Mouse (Mus musculus): ENCODE measurements around the gene Cpne8. TPM values are rescaled to one million over a fixed set of nuclear protein-coding genes. Genes with fewer than 3 reads are reported as not detected.
A peak's percentile ranks its signal among the peaks of the same experiment; 100 is the strongest.

The Cpne8 gene
- total RNA-seq (2021): 1 to 10 TPM; 2.3 to 3.3 TPM
- long read RNA-seq, experiment 1, partial matches to known transcripts: 0 of 3 reads
- long read RNA-seq, experiment 1, other reads (novel, unspliced or antisense): 0 of 3 reads
- long read RNA-seq, experiment 2, partial matches to known transcripts: 0 of 1 reads
- long read RNA-seq, experiment 2, other reads (novel, unspliced or antisense): 0 of 1 reads

DNA sequence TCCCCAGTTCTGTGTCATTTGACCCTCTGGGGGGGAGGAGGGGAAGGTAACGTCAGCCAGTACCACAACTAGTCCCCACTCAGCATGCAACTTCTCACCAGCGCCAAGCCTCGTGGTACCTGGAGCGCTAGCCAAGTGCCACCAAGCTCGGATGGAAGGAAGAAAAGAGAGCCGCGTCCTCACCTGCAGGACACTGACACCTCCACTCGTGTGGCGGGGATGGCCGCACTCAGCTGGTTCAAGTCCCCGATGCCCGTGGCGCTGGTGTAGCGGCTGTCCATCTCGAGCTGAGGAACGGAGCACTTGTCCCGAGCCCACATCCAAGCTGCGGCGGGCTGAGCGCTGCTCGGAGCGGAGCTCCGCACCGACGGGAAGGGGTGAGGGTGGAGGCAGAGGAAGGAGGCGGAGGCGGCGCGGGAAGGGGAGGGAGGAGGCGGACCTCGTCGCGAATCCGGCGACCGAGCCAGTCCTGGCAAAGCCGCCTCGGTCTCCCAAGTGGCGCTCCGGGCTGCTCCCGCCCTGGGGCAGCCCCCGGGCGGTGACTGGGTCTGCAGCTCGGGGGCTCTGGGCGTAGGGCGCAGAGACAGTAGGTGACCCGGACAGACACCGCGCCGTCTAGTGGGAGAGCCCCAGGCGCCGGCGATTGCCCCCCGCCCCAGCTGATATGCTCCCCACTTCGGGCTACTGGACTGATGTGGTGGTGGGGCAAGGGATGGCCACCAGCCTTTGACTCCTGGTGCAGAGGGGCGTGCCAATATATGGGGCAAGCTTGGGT lies at the start of gene Cpne8:
Gene Cpne8, minus strand, starts transcription at position 448 of the 775 bp plus-strand sequence.
- peak; percentile 62 for DNase-seq (ENCODE audit: low spot score)

DNA sequence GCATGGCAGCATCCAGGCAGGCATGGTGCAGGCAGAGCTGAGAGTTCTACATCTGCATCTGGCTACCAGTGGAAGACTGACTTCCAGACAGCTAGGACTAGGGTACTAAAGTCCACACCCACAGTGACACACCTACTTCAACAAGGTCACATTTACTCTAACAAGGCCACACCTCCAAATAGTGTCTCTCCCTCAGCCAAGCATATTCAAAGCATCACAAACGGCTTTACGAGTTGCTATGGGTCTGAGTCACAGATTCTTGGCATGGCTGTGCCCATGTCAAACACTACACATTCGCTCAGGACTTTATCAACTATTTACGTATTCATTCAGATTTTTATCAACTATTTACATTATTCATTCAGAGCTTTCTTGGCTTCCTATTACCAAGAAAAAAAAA lies 38.5 kb upstream of the Cpne8 start:
- no peak for DNase-seq (ENCODE audit: low spot score)

DNA sequence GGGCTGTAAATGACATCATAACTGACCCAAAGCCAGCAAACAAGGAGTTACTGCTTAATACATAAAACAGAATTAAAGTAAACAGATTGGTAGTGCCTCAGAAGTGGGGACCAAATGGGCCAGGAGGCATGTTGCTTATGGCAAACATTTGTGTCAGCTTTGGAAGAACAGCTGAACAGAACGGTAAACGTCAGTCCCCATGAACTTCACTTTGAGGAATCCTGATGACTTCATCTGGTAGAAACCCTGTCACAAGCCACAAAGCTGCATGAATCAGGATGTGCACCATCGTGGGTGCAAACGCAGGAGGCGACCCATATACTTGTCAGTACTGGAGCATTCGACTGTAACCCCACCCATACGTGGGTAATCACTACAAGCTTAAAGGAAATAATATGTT lies 30.1 kb upstream of the Cpne8 start:
- DNase-seq (ENCODE audit: low spot score): no peak

DNA sequence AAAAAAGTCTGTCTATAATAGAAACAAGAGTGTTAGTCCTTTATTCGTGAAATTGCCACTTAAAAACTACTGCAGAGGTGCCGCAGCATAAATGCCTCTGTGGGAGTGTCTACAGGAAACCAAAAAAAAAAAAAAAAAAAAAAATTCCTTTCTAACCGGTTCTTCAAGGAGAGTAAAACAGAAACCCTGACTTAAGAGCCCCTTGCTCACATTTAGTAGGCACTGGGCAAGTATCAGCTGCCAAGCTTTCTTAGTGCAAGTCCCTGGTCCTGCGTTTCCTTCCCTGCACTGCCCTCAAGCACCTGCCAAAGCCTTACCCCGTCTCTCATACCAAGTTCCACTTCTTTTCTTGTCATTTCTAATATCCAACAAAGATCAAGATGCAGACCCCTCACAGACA lies 25.1 kb upstream of the Cpne8 start:
- DNase-seq (ENCODE audit: low spot score): no peak

DNA sequence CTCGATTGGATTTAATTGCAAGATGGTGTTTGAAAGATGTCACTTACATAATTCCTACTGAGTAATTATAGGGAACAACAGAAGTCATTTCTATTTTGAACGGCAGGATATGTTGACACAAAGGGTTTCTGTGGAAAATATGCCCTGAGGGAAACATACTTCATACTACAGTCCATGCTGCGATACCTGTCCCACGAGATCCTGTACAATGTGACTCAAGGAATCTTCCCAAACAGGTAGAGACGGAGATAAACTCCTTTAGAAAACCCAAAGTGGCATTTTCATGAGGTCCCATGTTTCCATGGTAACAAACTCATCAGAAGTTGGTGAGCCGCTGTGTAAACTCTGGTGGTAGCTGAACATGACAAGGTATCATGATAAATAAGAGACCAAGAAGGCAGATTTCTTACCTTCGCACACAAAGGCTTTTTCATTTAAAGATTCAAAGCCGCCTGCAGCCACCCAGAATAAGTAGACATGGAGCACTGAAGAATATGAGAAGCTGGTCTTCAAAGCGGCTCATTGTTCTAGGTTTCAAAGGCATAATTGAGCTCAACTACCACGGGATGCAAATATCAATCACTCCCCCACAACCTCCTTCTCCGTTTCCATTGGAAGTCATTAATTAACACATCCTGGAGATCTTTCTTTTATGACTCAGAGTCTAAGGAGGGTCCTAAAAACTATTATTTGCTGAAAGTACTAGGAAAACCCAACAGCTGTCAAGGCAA lies 24.4 kb upstream of the Cpne8 start:
- DNase-seq (ENCODE audit: low spot score): no peak

DNA sequence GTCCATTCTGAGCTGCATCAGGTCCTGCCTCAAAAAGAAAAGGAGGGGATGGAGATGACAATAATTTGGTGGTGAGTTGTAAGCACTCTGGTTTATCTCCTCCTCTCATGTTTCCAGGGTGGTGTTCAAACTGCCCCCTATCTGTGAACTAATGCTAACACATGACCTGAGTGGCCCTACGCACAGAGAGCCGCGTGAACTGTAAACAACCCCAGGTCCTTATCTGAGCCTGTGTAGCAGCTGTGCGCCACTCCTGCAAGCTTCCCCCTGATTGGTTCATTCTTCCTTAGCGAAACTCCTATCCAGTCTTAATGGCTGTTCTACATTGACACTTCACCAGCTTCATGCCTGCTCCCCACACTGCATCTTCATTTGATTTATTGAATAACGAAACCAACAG lies 7.5 kb upstream of the Cpne8 start:
- DNase-seq (ENCODE audit: low spot score): no peak

DNA sequence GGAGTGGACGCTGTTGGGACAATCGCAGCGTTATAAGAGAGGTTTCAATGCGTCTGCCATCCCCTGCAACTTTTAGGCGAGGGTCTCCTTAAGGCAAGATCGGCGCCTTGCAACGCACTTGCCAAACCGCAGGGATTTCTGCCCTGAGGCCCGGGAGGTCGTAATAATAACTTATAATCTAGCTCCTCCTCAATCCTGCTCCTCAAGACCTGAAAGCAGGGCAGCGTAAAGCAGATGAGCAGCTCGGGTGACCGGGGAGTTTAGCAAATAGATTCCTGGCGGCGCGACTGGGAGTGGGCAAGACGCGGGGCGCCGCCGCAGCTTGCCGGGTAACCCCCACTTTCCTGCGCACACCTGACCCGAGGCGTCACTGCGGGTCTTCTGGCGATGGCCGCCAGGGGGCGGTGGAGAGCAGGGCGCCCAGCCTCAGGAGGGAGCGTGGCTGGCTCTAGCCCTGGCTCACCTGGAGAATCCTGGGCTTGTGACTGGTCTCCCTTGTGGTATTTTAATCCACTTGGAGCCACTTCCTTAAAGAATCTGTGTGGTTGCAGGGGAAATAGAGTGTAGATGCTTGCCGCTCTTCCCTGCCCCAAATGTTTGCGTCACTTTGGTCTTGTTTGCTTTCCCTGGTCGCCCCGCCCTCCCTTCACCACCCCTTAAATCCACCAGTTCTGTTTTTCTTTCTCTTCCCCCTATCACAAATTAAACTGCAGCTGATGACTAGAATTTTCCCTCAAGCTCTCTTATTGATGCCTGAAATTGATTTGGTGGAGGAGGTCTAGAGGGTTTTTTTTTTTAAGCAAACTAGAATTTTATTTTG lies 738 bp upstream of the Cpne8 start:
- DNase-seq (ENCODE audit: low spot score): peak; percentile 38

DNA sequence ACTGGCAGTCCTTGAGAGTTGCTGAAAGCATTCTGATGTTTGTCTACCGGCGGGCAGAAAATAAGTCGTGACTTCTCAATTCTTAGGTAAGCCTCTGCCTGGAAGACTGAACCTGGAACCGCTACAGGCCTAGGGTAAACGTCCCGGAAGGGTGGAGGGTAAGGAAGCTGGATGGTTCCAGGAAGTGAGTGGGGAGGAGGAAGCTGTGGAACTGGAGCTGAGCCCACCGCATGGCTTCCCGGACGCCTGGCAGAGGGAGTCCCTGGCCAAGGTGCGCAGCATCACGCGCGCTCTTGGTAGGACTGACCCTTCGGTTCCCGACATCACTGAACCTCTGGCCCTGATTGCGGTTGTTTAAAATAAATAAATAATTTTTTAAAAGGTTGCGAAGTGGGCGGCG lies 744 bp downstream of the Cpne8 start:
- peak; percentile 37 for DNase-seq (ENCODE audit: low spot score)

DNA sequence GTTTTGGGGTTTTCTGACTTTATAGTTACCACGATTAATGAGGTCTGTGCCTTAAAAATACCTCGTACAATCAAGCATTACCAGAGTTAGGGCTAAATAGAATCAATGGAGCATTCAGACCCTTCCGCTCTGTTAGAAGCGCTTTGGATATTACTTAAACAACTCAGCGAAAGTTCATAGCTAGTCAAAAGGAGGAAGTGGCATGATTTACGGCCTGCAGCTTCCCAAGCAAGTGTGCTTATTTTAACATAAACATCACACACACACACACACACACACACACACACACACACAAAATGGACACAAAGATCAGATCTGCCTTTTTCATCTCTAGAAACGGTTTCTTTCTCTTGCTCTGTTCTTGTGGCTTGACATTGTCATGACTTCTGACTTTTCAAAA lies 9.7 kb downstream of the Cpne8 start:
- DNase-seq (ENCODE audit: low spot score): no peak

DNA sequence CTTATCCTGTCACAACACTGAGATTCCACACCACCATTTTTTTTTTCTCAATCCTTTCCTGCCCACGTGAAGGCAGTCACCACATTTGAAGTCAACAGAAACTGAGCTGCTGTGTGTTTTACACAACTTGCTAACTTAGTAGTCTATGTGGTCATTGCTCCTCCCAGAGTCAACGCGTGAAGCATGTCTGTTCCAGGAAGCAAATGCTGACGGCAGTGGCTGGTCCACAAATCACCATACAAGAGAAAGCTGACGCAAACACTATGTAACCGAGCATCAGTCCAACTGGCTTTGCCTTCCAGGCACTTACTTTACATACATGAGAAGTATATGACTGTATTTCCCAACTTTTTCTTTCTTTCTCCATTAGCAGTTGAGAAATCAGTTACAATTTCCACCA lies 12.3 kb downstream of the Cpne8 start:
- no peak for DNase-seq (ENCODE audit: low spot score)

GRCm38 (mm10) chr15:90664615-90665014 lies 14.6 kb downstream of the Cpne8 start:
- no peak for DNase-seq (ENCODE audit: low spot score)

DNA sequence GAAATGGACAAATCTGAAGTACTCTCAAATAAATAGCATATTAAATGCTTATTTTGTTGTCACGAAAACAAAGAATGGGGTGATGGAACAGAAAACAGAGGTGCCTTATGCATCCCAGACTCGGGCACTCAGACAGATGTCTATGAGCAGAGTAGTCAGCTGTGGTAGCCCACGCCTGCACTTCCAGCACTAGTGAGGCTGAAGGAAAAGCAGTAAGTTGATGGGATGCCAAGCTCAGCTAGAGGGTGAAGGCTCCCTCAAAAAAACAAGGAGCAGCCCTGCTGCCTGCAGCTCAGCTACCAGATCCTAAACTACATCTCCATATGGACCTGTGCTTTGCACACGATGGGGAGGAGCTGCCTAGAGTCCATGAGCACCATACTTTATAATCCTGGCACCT lies 15.6 kb downstream of the Cpne8 start:
- no peak for DNase-seq (ENCODE audit: low spot score)

- DNase-seq (ENCODE audit: low spot score): no peak
Measured at GRCm38 (mm10) chr15:90660723-90661122, 18.5 kb downstream of the Cpne8 start.

GRCm38 (mm10) chr15:90658053-90658452 lies 21.2 kb downstream of the Cpne8 start:
- DNase-seq (ENCODE audit: low spot score): no peak

DNA sequence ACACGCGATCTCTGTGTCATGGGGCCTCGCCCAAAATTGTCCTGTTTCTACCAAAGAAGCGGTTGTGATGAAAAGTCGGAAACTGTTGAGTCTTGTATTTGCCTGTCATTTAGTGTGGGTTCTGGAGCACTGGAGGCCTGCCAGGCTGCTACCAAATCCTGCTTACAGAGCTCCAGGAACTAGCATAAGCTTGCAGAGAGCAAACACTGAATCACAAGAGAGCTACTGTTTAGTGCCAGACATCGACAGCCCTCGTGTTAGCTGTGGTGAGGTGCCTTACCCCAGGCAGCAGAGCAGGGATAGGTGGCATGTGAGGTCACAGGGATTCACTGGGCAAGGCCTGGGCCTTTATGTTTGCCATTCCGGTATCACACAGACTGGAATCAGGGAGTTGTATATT lies 22.7 kb downstream of the Cpne8 start:
- no peak for DNase-seq (ENCODE audit: low spot score)

DNA sequence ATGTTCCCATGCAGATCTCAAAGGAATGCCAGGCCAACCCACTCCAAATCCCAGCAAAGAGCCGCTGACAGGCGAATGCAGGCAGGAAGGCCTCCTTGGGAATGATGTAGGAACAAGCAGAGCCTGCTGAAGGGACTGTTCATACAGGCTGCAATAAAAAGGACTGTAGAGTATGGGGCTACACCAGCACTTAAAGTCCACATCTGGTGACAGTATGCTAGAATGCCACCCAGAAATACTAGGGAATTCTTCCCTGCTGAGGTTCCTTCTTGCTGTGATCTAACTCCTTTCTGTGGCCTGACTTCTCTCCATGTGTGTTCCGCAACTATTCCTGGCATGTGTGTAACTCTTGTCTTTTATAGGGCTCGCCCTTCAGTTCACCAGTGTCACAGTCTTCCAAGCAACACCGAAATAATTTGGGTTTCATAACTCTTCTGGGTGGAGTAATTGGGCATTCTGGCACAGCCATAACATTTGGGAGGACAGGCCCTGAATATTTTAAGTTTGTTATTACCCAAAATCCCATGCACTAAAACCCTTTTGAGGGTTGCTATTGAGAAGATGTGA lies 32.1 kb downstream of the Cpne8 start:
- DNase-seq (ENCODE audit: low spot score): peak; percentile 24

DNA sequence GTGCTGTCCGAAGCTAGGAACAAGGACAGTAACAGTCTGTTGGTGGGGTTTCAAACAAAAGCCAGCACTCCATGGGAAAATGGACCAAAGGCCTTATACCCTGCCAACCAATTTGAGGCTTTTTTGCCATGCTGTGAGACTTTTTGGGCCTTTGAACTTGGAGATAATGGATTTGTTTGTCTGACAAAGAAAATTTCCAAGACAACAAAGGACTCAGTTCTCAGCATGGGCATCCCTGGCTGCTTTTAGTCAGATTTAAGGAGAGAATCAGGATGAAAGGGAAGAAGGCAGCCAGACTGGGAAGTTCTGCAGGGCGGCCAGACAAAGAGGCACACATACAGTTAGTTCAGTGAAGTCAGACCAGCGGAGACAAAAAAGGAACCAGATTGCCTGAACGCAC lies 32.9 kb downstream of the Cpne8 start:
- DNase-seq (ENCODE audit: low spot score): no peak

- DNase-seq (ENCODE audit: low spot score): no peak
Measured at GRCm38 (mm10) chr15:90645828-90646227, 33.4 kb downstream of the Cpne8 start.

DNA sequence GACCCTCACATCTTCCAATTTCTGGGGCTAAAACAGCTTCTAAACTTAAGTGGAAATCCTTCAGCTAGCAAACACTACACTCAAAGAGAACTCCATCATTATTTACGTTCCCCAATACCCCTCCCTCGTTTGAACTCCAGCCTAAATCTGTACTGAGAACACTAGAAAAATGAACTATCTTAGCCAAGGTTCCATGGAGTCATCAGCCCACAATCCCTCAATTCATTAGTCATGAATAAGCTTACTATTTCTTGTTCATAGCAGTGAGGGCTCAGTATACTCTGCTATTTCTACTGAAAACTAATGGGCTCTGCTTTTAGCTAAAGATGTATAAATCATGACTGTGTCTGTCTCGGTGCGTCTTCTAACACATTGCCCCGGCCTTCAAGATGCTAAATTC lies 55.0 kb downstream of the Cpne8 start:
- DNase-seq (ENCODE audit: low spot score): no peak

GRCm38 (mm10) chr15:90622005-90622404 lies 57.2 kb downstream of the Cpne8 start:
- no peak for DNase-seq (ENCODE audit: low spot score)

DNA sequence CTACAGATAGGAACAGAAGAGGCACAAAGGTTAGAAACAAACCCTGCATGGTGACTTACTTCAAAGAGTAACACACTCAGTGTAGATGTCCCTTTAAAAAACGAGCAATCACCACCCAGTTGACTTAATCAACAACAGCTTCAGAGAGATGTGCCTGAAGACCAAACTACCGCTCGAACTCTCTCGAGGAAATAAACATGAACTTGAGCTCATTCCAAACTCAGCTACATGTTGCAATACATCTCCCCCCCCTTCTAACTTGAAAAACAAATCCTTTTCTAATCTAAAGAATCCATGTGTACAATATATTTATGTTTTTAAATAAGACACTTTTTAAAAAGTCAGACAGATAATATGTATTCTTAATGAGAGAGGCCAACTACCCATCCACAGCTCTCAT lies 59.5 kb downstream of the Cpne8 start:
- DNase-seq (ENCODE audit: low spot score): no peak
